Mouse (Mus musculus) liver, postnatal 0 days (tissue): Measurements from ENCODE around the gene Mcidas.

Source experiments
- CTCF ChIP-seq: sonication (generic); IDR thresholded peaks from 2 replicates; pipeline ENCODE4 v1.5.1; 2016; ENCODE audit warnings: antibody characterized with exemption, low read depth
- EP300 ChIP-seq: IDR thresholded peaks from 2 replicates; pipeline ENCODE4 v1.6.1; 2016; ENCODE audit warnings: antibody characterized with exemption, low read depth, mild to moderate bottlenecking

- TF ChIP-seq CTCF (no peak), EP300 (no peak)
Measured at GRCm38 (mm10) chr13:112986451-112986950, 7.1 kb upstream of the Mcidas start.
